ENCODE assay signal across 8 mouse cellular contexts in genomic region chr7:143068316-143068881, GRCm38 (mm10). TPM values are rescaled to one million over a fixed set of nuclear protein-coding genes. Genes with fewer than 3 reads are reported as not detected.
A peak's percentile ranks its signal among the peaks of the same experiment; 100 is the strongest.
DNase-seq lines count a peak whose midpoint lies in the region; ATAC-seq and TF ChIP-seq lines count a peak whose summit lies in the region.

No protein-coding gene starts in this region.

- dilution Hi-C loops in CH12.LX (cut with MboI; ENCODE audit: extremely low pct_ligation_motif_present, extremely low pct_unique_long_range_greater_than_20kb, low sequenced_read_pairs), result no loop called here

- no peak for TF ChIP-seq CTCF in CH12.LX (conservative IDR thresholded peaks at IDR 0.05 in 1 of 2, IDR thresholded peaks at IDR 0.05 in 1 of 2; ENCODE audit: low read depth in 2 of 2, low read length in 2 of 2)
- no peak for TF ChIP-seq CTCF in bone marrow, adult 2 months (IDR thresholded peaks at IDR 0.05; ENCODE audit: control insufficient read depth, insufficient read depth, low read length)

- H3K27ac ChIP-seq in heart, embryonic 10.5 days, result peak overlapping the region; percentile 91
- peak overlapping the region; percentile 74 for H3K27ac ChIP-seq in CH12.LX (ENCODE audit: insufficient read depth, low read depth)
- H3K27ac ChIP-seq in bone marrow, adult 2 months (ENCODE audit: control insufficient read depth, insufficient read depth, low read depth, low read length, poor library complexity), result peak overlapping the region; percentile 73
- H3K27ac ChIP-seq in limb, embryonic 11.5 days (replicated peaks; ENCODE audit: low read depth, low read length), result peak overlapping the region; percentile 91

- no peak for DNase-seq in heart, embryonic 10.5 days (ENCODE audit: low spot score)
- DNase-seq in heart, postnatal 4 days, result no peak
- DNase-seq in CH12.LX (ENCODE audit: extremely low read depth), result peak; percentile 58
- DNase-seq in gastrocnemius, postnatal 10 days, result peak; percentile 69
- peak; percentile 51 for DNase-seq in limb, embryonic 11.5 days (ENCODE audit: low spot score)
- DNase-seq in naive thymus-derived CD4-positive, alpha-beta T cell, adult 2 months (ENCODE audit: low read depth), result peak; percentile 29
- DNase-seq in spleen, postnatal 4 days (ENCODE audit: low spot score in 2 of 2), result no peak

- TF ChIP-seq RAD21 in CH12.LX (IDR thresholded peaks at IDR 0.05; ENCODE audit: low read depth, low read length), result no peak

- H3K4me2 ChIP-seq in CH12.LX (ENCODE audit: insufficient read depth, low read depth, poor library complexity, severe bottlenecking), result peak overlapping the region; percentile 52
- H3K4me2 ChIP-seq in limb, embryonic 11.5 days (ENCODE audit: low read depth, severe bottlenecking), result peak overlapping the region; percentile 61

- in situ Hi-C loops in CH12.LX (cut with MboI; ENCODE audit: low pct_ligation_motif_present, low pct_unique_long_range_greater_than_20kb, low sequenced_read_pairs), result loop anchor here (5.0 kb wide), 1 partner anchor 61 kb away; the partner anchor contains the start of gene Tspan32

- no peak for TF ChIP-seq POLR2A in CH12.LX (IDR thresholded peaks at IDR 0.05; ENCODE audit: low read depth, low read length)
- TF ChIP-seq POLR2A in bone marrow, adult 2 months (IDR thresholded peaks at IDR 0.05; ENCODE audit: borderline replicate concordance, control insufficient read depth, low read depth, low read length), result no peak

- whole genome bisulfite sequencing in heart, embryonic 10.5 days, result 51% methylated on average over 13 of the region's 13 CpGs
- WGBS in bone marrow, adult 2 months, result 76% methylated on average over 13 of the region's 13 CpGs
- 49% methylated on average over 13 of the region's 13 CpGs for WGBS in limb, embryonic 11.5 days

- H3K9ac ChIP-seq in CH12.LX (ENCODE audit: insufficient read depth, low read depth), result peak overlapping the region; percentile 52
- peak overlapping the region; percentile 55 for H3K9ac ChIP-seq in limb, embryonic 11.5 days (ENCODE audit: low read length)

- H3K79me2 ChIP-seq in CH12.LX (replicated peaks; ENCODE audit: control insufficient read depth, extremely low read depth, insufficient read depth, poor library complexity, severe bottlenecking), result peaks cover 17% of the 10 kb centered on the region

- no peak for TF ChIP-seq EP300 in CH12.LX (IDR thresholded peaks at IDR 0.05; ENCODE audit: low read length)

- no peaks in the 10 kb centered on the region for H3K9me3 ChIP-seq in heart, embryonic 10.5 days
- no peaks in the 10 kb centered on the region for H3K9me3 ChIP-seq in CH12.LX (replicated peaks; ENCODE audit: low read length)
- H3K9me3 ChIP-seq in limb, embryonic 11.5 days (ENCODE audit: control insufficient read depth, low read length), result no peaks in the 10 kb centered on the region

- no peaks in the 10 kb centered on the region for H3K27me3 ChIP-seq in heart, embryonic 10.5 days (ENCODE audit: insufficient read depth, poor library complexity, severe bottlenecking)
- H3K27me3 ChIP-seq in CH12.LX (replicated peaks), result no peaks in the 10 kb centered on the region
- H3K27me3 ChIP-seq in limb, embryonic 11.5 days (ENCODE audit: control insufficient read depth, insufficient read depth, low read length), result no peaks in the 10 kb centered on the region

- ATAC-seq in limb, embryonic 11.5 days (ENCODE audit: insufficient number of reproducible peaks, low FRiP score, low TSS enrichment, low read depth), result no peak; the same call in 1 of the 2 replicates

- peaks cover 35% of the 10 kb centered on the region for H3K4me1 ChIP-seq in heart, embryonic 10.5 days
- peaks cover 7 to 34% of the 10 kb centered on the region in 2 experiments for H3K4me1 ChIP-seq in CH12.LX (ENCODE audit: control insufficient read depth in 1 of 2, insufficient read depth in 2 of 2)
- peaks cover 10% of the 10 kb centered on the region; the same call in 1 of the 2 replicates for H3K4me1 ChIP-seq in bone marrow, adult 2 months (ENCODE audit: control insufficient read depth, insufficient read depth, low read length)
- H3K4me1 ChIP-seq in limb, embryonic 11.5 days (ENCODE audit: control insufficient read depth, insufficient read depth, low read length), result peaks cover 17% of the 10 kb centered on the region

- H3K4me3 ChIP-seq in heart, embryonic 10.5 days, result peak overlapping the region; percentile 70
- H3K4me3 ChIP-seq in CH12.LX (replicated peaks in 1 of 3; ENCODE audit: low read depth in 2 of 3, low read length in 2 of 3, poor library complexity in 1 of 3), result peak overlapping the region; percentile 38 to 47 (median 46)
- H3K4me3 ChIP-seq in bone marrow, adult 2 months (replicated peaks; ENCODE audit: control insufficient read depth, low read depth, low read length), result peak overlapping the region; percentile 86
- H3K4me3 ChIP-seq in limb, embryonic 11.5 days (ENCODE audit: low read depth, low read length), result peak overlapping the region; percentile 91

- H3K36me3 ChIP-seq in heart, embryonic 10.5 days, result peaks cover 67% of the 10 kb centered on the region
- H3K36me3 ChIP-seq in CH12.LX (replicated peaks in 1 of 2; ENCODE audit: control insufficient read depth in 1 of 2, insufficient read depth in 1 of 2, low read length in 1 of 2), result peaks cover 47 to 83% of the 10 kb centered on the region in 2 experiments
- peaks cover 29% of the 10 kb centered on the region for H3K36me3 ChIP-seq in limb, embryonic 11.5 days (ENCODE audit: control insufficient read depth, insufficient read depth, low read length)

TF ChIP-seq in CH12.LX, 34 proteins besides CTCF, POLR2A, EP300 and RAD21:
- TF ChIP-seq MAZ (IDR thresholded peaks at IDR 0.05; ENCODE audit: low read depth, low read length) (0 out of 2 replicates have a peak, but pooled peaks have one; percentile 5), ZNF384 (IDR thresholded peaks at IDR 0.05; ENCODE audit: low read depth, low read length) (no peak), MEF2A (IDR thresholded peaks at IDR 0.05; ENCODE audit: borderline replicate concordance, low read depth, low read length) (no peak)

RNA-seq across cellular contexts. Expression of gene Tssc4, which starts 0.7 kb away (rescaled TPM):
- polyA plus RNA-seq in heart, embryonic 10.5 days (2016; fragmentation: Nextera tagmentation; extraction: Ambion mirVana), result 78.0 and 99.5 TPM in 2 replicates
- total RNA-seq in heart, postnatal 4 days (2021), result 10 to 100 TPM; 32.6 to 33.9 TPM
- total RNA-seq in CH12.LX (2012; rRNA removed), result 49.8 and 58.7 TPM in 2 replicates
- total RNA-seq in CH12.LX (2014; rRNA removed), result 47.3 and 55.1 TPM in 2 replicates
- polyA plus RNA-seq in CH12.LX (2012; ENCODE audit: insufficient read length, low read depth), result 44.1 and 49.6 TPM in 2 replicates
- polyA plus RNA-seq in bone marrow, adult 2 months (2011; ENCODE audit: insufficient read depth, insufficient read length, low replicate concordance, missing spikeins), result 35.9 and 48.2 TPM in 2 replicates
- 10 to 100 TPM; 14.3 to 16.9 TPM for total RNA-seq in gastrocnemius, postnatal 10 days (2021)
- polyA plus RNA-seq in limb, embryonic 11.5 days (2014; fragmentation: Nextera tagmentation; extraction: Ambion mirVana), result 76.9 and 82.1 TPM in 2 replicates

RNA-seq across cellular contexts. Expression of gene Cd81, which starts 15.9 kb away (rescaled TPM):
- polyA plus RNA-seq in heart, embryonic 10.5 days (2016; fragmentation: Nextera tagmentation; extraction: Ambion mirVana), result 472 and 583 TPM in 2 replicates
- total RNA-seq in heart, postnatal 4 days (2021), result 100 to 1,000 TPM; 600 to 620 TPM
- total RNA-seq in CH12.LX (2012; rRNA removed), result 275 and 327 TPM in 2 replicates
- total RNA-seq in CH12.LX (2014; rRNA removed), result 334 and 352 TPM in 2 replicates
- polyA plus RNA-seq in CH12.LX (2012; ENCODE audit: insufficient read length, low read depth), result 318 and 325 TPM in 2 replicates
- 51.9 and 92.5 TPM in 2 replicates for polyA plus RNA-seq in bone marrow, adult 2 months (2011; ENCODE audit: insufficient read depth, insufficient read length, low replicate concordance, missing spikeins)
- total RNA-seq in gastrocnemius, postnatal 10 days (2021), result 100 to 1,000 TPM; 236 to 268 TPM
- polyA plus RNA-seq in limb, embryonic 11.5 days (2014; fragmentation: Nextera tagmentation; extraction: Ambion mirVana), result 317 and 321 TPM in 2 replicates

RNA-seq across cellular contexts. Expression of gene Trpm5, which starts 26.0 kb away (rescaled TPM):
- 1.1 and 1.5 TPM in 2 replicates for polyA plus RNA-seq in heart, embryonic 10.5 days (2016; fragmentation: Nextera tagmentation; extraction: Ambion mirVana)
- under 1 TPM; 0.74 to 0.93 TPM for total RNA-seq in heart, postnatal 4 days (2021)
- total RNA-seq in CH12.LX (2012; rRNA removed) (1.3 and 1.5 TPM in 2 replicates), CH12.LX (2014; rRNA removed) (1.1 and 1.4 TPM in 2 replicates)
- polyA plus RNA-seq in CH12.LX (2012; ENCODE audit: insufficient read length, low read depth), result 1.7 and 3.0 TPM in 2 replicates
- not detected in 2 replicates for polyA plus RNA-seq in bone marrow, adult 2 months (2011; ENCODE audit: insufficient read depth, insufficient read length, low replicate concordance, missing spikeins)
- 1 to 10 TPM; 1.2 to 2.8 TPM for total RNA-seq in gastrocnemius, postnatal 10 days (2021)
- polyA plus RNA-seq in limb, embryonic 11.5 days (2014; fragmentation: Nextera tagmentation; extraction: Ambion mirVana), result 2.4 and 2.9 TPM in 2 replicates

RNA-seq across cellular contexts. Expression of gene Kcnq1, which starts 37.8 kb away (rescaled TPM):
- polyA plus RNA-seq in heart, embryonic 10.5 days (2016; fragmentation: Nextera tagmentation; extraction: Ambion mirVana), result 5.4 and 10.5 TPM in 2 replicates
- 10 to 100 TPM; 51.7 to 55.3 TPM for total RNA-seq in heart, postnatal 4 days (2021)
- total RNA-seq in CH12.LX (2012; rRNA removed), result not detected in 2 replicates
- not detected in 2 replicates for total RNA-seq in CH12.LX (2014; rRNA removed)
- polyA plus RNA-seq in CH12.LX (2012; ENCODE audit: insufficient read length, low read depth), result not detected in 2 replicates
- polyA plus RNA-seq in bone marrow, adult 2 months (2011; ENCODE audit: insufficient read depth, insufficient read length, low replicate concordance, missing spikeins), result 1.3 TPM in 1 of 2 replicates, not detected in the other
- 1 to 10 TPM; 1.6 to 1.9 TPM for total RNA-seq in gastrocnemius, postnatal 10 days (2021)
- polyA plus RNA-seq in limb, embryonic 11.5 days (2014; fragmentation: Nextera tagmentation; extraction: Ambion mirVana), result 1.5 and 1.7 TPM in 2 replicates

Comparison
In these comparisons a context has a peak if more than half of its experiments do, and no peak if none do; other contexts are left out.
1. DNase-seq: peak in CH12.LX (single experiment), gastrocnemius, postnatal 10 days (single experiment), limb, embryonic 11.5 days (single experiment) and naive thymus-derived CD4-positive, alpha-beta T cell, adult 2 months (single experiment); none in heart, embryonic 10.5 days (single experiment), heart, postnatal 4 days (single experiment) and spleen, postnatal 4 days (0 of 2).
2. Peak in every context shown above with its lines, with median percentiles within 50 percentile points of each other: H3K27ac ChIP-seq and H3K4me3 ChIP-seq.